Mouse (Mus musculus) hindbrain, postnatal 0 days (tissue): Measurements from ENCODE around the gene Syt15. TPM values are rescaled to one million over a fixed set of nuclear protein-coding genes. Genes with fewer than 3 reads are reported as not detected.
"Not testable (repeated sequence)": the region's sequence is repeated elsewhere in the genome, so short reads cannot be mapped to it uniquely, and the experiment has no call there.

Experiments used
- ATAC-seq: fragments of 200-750 bp; cut with Nextera tagmentation; 2 replicates; pipeline ENCODE4 v1.8.0; 2017; ENCODE audit warnings: mild to moderate bottlenecking, moderate TSS enrichment, moderate library complexity
- DNase-seq: peaks from one replicate; pipeline ENCODE4 v3.0.0-alpha.2; 2015; ENCODE audit warnings: low spot score
- H3K27ac ChIP-seq: fragments of 300-500 bp; sonication (generic); 2 replicates; pipeline ENCODE4 v1.5.1; 2014; ENCODE audit warnings: mild to moderate bottlenecking
- H3K27me3 ChIP-seq: fragments of 300-500 bp; sonication (generic); 2 replicates; pipeline ENCODE4 v1.6.1; 2014; ENCODE audit warnings: low read length, mixed read lengths; ENCODE audit not compliant: insufficient read depth
- H3K36me3 ChIP-seq: fragments of 300-500 bp; sonication (generic); 2 replicates; pipeline ENCODE4 v1.6.1; 2014; ENCODE audit warnings: low read length, mixed read lengths; ENCODE audit not compliant: insufficient read depth
- H3K4me1 ChIP-seq: fragments of 300-500 bp; sonication (generic); 2 replicates; pipeline ENCODE4 v1.6.1; 2014; ENCODE audit warnings: antibody characterized with exemption, low read length, mixed read lengths; ENCODE audit not compliant: insufficient read depth
- H3K4me2 ChIP-seq: fragments of 300-500 bp; sonication (generic); 2 replicates; pipeline ENCODE4 v1.6.1; 2014; ENCODE audit warnings: low read depth, mild to moderate bottlenecking, low read length, moderate library complexity, mixed read lengths
- H3K4me3 ChIP-seq: fragments of 300-500 bp; sonication (generic); 2 replicates; pipeline ENCODE4 v1.5.1; 2014; ENCODE audit warnings: low read length
- H3K9ac ChIP-seq: fragments of 300-500 bp; sonication (generic); replicated peaks from 2 replicates; pipeline ENCODE4 v1.6.1; 2014; ENCODE audit warnings: mild to moderate bottlenecking, low read length, moderate library complexity, mixed read lengths
- H3K9me3 ChIP-seq: fragments of 300-500 bp; sonication (generic); 2 replicates; pipeline ENCODE4 v1.6.1; 2016; ENCODE audit warnings: low read length, mixed read lengths
- CTCF ChIP-seq: IDR thresholded peaks from 2 replicates; pipeline ENCODE4 v1.5.1; 2016; ENCODE audit warnings: antibody characterized with exemption, control low read depth, low read depth
- WGBS: fragments of 180-500 bp; shearing (Covaris S2); extraction: QIAGEN DNeasy Blood & Tissue Kit; methylation state at CpG from one replicate; pipeline ENCODE4 v1.1.7; 2014; 5-methylcytosine and 5-hydroxymethylcytosine counted together
- polyA plus RNA-seq: library from polyadenylated mRNA; unstranded; fragments of >200 nt; fragmentation: Nextera tagmentation; extraction: Ambion mirVana; gene quantifications from 2 replicates; pipeline ENCODE4 v1.2.1, GENCODE M21; 2015
- total RNA-seq: library from RNA; depleted of rRNA; stranded (reverse); fragments of >200 nt; gene quantifications from 2 replicates; pipeline ENCODE4 v1.2.3, GENCODE M21; 2014

Syt15 gene
- total and polyA plus RNA-seq, 2 experiments from 2014 or later, result 0.63 to 1.1 TPM

- peak; percentile 98 for ATAC-seq
- H3K27ac ChIP-seq, result no peak overlapping the region
- peak overlapping the region; percentile 33 for H3K4me3 ChIP-seq
- no peaks in the 10 kb centered on the region for H3K27me3 ChIP-seq
- TF ChIP-seq CTCF, result peak; percentile 96
- H3K9me3 ChIP-seq, result no peaks in the 10 kb centered on the region
- peak; percentile 90 for DNase-seq
- no peaks in the 10 kb centered on the region for H3K36me3 ChIP-seq
- no peaks in the 10 kb centered on the region for H3K4me1 ChIP-seq
- H3K4me2 ChIP-seq, result peak overlapping the region; percentile 80
- H3K9ac ChIP-seq, result peak overlapping the region; percentile 51; the same call in 1 of the 2 replicates
- 3% methylated on average over 16 of the region's 16 CpGs for WGBS
Observed at GRCm38 (mm10) chr14:34234630-34235380, 15.4 kb downstream of the Syt15 start.

GRCm38 (mm10) chr14:34240263-34240662, 20.9 kb downstream of the Syt15 start:
- WGBS, result 87% methylated on average over 10 of the region's 10 CpGs
- no peak overlapping the region for H3K9ac ChIP-seq
- DNase-seq (no peak), ATAC-seq (no peak)
- H3K36me3 ChIP-seq, result no peaks in the 10 kb centered on the region
- no peak overlapping the region for H3K4me3 ChIP-seq
- H3K9me3 ChIP-seq, result no peaks in the 10 kb centered on the region
- H3K4me2 ChIP-seq, result no peak overlapping the region
- no peak overlapping the region for H3K27ac ChIP-seq
- no peak for TF ChIP-seq CTCF
- no peaks in the 10 kb centered on the region for H3K27me3 ChIP-seq
- H3K4me1 ChIP-seq, result no peaks in the 10 kb centered on the region

- Histone ChIP-seq H3K4me1 (no peaks in the 10 kb centered on the region), H3K9ac (no peak overlapping the region), H3K27ac (no peak overlapping the region), H3K4me3 (no peak overlapping the region), H3K36me3 (no peaks in the 10 kb centered on the region), H3K27me3 (no peaks in the 10 kb centered on the region), H3K9me3 (no peaks in the 10 kb centered on the region), H3K4me2 (no peak overlapping the region)
- no peak for DNase-seq
- WGBS, result 85% methylated on average over 6 of the region's 6 CpGs
- no peak for TF ChIP-seq CTCF
- ATAC-seq, result no peak
Observed at GRCm38 (mm10) chr14:34240676-34241075, 21.3 kb downstream of the Syt15 start.

- Histone ChIP-seq H3K9me3 (no peaks in the 10 kb centered on the region), H3K4me2 (no peak overlapping the region), H3K27me3 (no peaks in the 10 kb centered on the region), H3K4me1 (no peaks in the 10 kb centered on the region), H3K27ac (no peak overlapping the region), H3K4me3 (no peak overlapping the region), H3K36me3 (no peaks in the 10 kb centered on the region), H3K9ac (no peak overlapping the region)
- ATAC-seq (no peak), DNase-seq (no peak)
- WGBS, result 67% methylated on average over 6 of the region's 6 CpGs
- no peak for TF ChIP-seq CTCF
Observed at GRCm38 (mm10) chr14:34252470-34253145, 33.2 kb downstream of the Syt15 start.

- DNase-seq, result no peak
- no peaks in the 10 kb centered on the region for H3K9me3 ChIP-seq
- H3K4me3 ChIP-seq, result no peak overlapping the region
- H3K27ac ChIP-seq, result no peak overlapping the region
- no peaks in the 10 kb centered on the region for H3K36me3 ChIP-seq
- no peak overlapping the region for H3K4me2 ChIP-seq
- H3K9ac ChIP-seq, result no peak overlapping the region
- H3K4me1 ChIP-seq, result no peaks in the 10 kb centered on the region
- TF ChIP-seq CTCF, result no peak
- no peak for ATAC-seq
- WGBS, result 93% methylated on average over 4 of the region's 4 CpGs
- H3K27me3 ChIP-seq, result no peaks in the 10 kb centered on the region
Observed at GRCm38 (mm10) chr14:34253261-34253660, 33.9 kb downstream of the Syt15 start.

- H3K4me1 ChIP-seq, DNase-seq, H3K27ac ChIP-seq, H3K9ac ChIP-seq, H3K4me3 ChIP-seq, H3K27me3 ChIP-seq, H3K36me3 ChIP-seq, ATAC-seq, H3K4me2 ChIP-seq, H3K9me3 ChIP-seq: not testable (repeated sequence)
- WGBS, result 70% methylated on average over 3 of the region's 3 CpGs
Observed at GRCm38 (mm10) chr14:34258525-34258924, 39.1 kb downstream of the Syt15 start.

- H3K4me1 ChIP-seq, result no peaks in the 10 kb centered on the region
- ATAC-seq (no peak), DNase-seq (no peak)
- 80% methylated on average over 9 of the region's 9 CpGs for WGBS
- H3K4me3 ChIP-seq, result no peak overlapping the region
- H3K27me3 ChIP-seq, result no peaks in the 10 kb centered on the region
- H3K27ac ChIP-seq, result no peak overlapping the region
- no peaks in the 10 kb centered on the region for H3K9me3 ChIP-seq
- no peak for TF ChIP-seq CTCF
- H3K4me2 ChIP-seq, result no peak overlapping the region
- H3K36me3 ChIP-seq, result no peaks in the 10 kb centered on the region
- no peak overlapping the region for H3K9ac ChIP-seq
Observed at GRCm38 (mm10) chr14:34268046-34268445, 48.7 kb downstream of the Syt15 start.
